ENCODE assay signal across 17 mouse cellular contexts in the genomic region with DNA sequence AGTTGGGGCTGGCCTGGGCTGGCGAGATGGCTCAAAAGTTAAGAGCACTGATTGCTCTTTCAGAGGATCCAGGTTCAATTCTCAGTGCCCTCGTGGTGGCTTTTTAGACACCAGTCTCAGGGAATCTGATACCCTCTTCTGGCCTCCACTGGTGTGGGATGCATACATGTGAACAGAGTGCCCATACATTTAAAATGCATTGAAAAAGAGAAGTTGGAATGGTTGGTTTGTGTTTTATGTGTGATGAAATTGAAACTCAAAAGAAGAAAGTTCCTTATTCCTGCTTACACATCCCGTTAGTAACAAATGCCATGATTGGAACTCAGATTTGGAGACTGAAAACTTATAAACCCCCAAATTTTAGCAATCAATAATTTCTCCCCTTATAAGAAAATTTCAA.
"Had no signal": no experiment of that assay in that cellular context is flagged by ENCODE, and none has a peak within 500 bp of the region (broad histone marks: within the 10 kb centered on the region; RNA-seq: fewer than 3 reads in every experiment).

No protein-coding gene starts in this region.

- DNase-seq: left cerebral cortex, postnatal 4 days; liver; liver, embryonic 13.5 days; liver, postnatal 0 days; lung, adult 18-20 months; lung, adult 2 months; lung, embryonic 14.5 days; lung, postnatal 10 days; lung, postnatal 14 days; lung, postnatal 36 days; lung, postnatal 4 days; midbrain, embryonic 14.5 days had no signal

- ATAC-seq: liver, embryonic 12.5 days; liver, postnatal 0 days; lung, postnatal 0 days; midbrain, embryonic 13.5 days; midbrain, embryonic 15.5 days; midbrain, embryonic 16.5 days had no signal
